Mouse (Mus musculus) layer of hippocampus, postnatal 36 days (tissue): ENCODE measurements at regions not wholly inside any gene's neighbourhood (a gene's known extent, or its start where the extent isn't known, plus 50 kb on each side); places are given as distances from the start of the nearest gene placed in this dataset.

Source experiments
- DNase-seq, 2 experiments: peaks; one replicate each; pipeline ENCODE4 v3.0.0; 2022

- no peak for DNase-seq
Observed at GRCm38 (mm10) chr10:45763160-45763955, 185.7 kb downstream of the Hace1 start.

DNA sequence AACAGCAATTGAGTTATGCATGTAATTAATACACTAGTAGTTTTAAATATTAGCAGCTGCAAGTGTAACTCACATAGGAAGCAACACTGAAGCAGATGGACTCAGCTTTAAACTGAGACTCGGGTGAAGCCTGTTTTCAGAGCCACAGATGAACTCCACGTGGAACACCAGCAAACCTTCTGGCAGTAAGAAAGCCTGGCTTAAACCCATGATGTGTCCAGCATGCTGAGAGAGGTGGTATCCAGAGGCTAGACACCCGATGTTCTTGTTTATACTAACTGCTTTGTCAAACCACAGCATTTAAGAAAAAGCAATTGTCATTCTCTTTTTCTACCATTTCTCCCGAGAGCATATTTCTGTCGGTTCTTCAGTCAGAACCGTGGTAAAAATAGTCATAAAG is 202.1 kb downstream of the Hace1 start:
- DNase-seq: no peak

- no peak for DNase-seq
Observed at GRCm38 (mm10) chr10:45783026-45783425, 205.4 kb downstream of the Hace1 start.

- no peak for DNase-seq
Observed at GRCm38 (mm10) chr10:45783461-45784149, 206.0 kb downstream of the Hace1 start.

DNA sequence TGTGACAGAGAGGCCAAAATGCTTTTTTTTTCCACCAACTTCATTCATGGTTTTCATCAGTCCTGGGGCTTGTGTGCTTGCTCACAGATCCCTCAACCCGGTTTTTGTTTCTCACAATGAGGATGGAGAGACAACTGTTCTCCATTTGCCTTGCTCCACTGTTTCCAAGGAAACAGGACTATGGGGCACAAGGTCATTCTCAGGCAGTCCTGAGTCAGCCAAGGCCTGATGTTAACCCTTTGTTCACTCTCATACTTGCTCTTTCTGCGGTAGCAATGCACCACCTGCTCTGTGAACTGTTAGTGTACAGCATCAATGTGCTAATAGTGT is 206.5 kb downstream of the Hace1 start:
- DNase-seq: no peak

- peak; percentile 38 to 60 for DNase-seq
Observed at GRCm38 (mm10) chr10:45784575-45784974, 206.9 kb downstream of the Hace1 start.

DNA sequence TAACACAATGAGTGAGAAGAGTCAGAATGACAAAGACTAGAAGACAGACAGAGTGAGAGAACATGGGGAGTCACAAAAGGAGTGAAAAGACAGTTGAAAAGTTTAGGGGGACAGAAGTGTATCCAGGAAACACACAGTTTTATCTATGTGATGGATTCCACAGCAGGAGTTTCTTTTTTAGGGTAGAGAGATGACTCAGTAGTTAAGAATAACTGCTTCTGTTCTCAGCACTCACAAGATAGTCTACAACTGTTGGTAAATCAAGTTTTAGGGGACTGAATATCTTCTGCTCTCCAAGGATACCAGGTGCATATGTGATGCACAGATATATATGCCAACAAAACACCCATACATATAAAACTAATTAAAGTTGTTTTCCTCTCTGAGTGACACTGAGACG is 210.7 kb downstream of the Hace1 start:
- no peak for DNase-seq

- DNase-seq: no peak
Observed at GRCm38 (mm10) chr10:45795582-45795981, 218.0 kb downstream of the Hace1 start.

DNA sequence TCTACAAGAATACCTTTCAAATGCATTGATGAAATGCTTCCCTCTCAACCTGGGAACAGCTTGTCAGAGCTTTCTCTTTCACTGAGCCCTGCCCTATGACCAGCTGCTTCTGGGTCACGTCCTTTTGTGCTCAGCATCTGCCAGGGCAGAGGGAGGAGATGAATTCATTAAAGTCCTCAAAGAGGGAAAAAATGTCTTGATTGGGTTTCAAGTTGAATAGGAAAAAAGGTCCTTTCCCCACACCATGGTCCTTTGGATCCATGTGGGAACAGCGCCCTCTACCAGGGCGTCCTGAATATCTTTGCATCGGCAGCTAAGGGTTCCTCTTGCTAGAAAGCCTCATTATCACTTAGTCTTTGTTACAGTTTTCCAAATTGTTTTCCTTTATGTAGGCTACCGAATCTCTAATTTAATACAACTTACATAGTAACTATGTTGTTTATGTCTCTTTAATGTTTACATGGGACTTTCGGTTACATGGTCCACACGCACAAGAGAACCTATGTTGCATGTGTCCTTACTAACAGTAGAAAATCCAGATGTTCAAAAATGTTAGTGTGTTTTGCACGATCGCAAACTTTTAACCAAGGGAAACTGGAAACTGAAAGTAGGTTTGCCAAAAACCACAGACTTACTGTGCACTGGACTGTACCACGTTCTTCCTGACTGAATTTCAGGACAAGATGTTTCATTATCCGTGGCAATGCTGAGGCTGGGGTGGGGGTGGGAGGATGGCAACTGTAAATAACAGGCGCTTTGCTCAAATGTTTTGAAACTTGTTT is 222.6 kb downstream of the Hace1 start:
- DNase-seq: peak in 1 of 2 experiments; percentile 35

GRCm38 (mm10) chr10:45801463-45801862 is 223.8 kb downstream of the Hace1 start:
- no peak for DNase-seq

GRCm38 (mm10) chr10:45806984-45807827 is 229.6 kb downstream of the Hace1 start:
- DNase-seq: peak; percentile 40 to 53

DNA sequence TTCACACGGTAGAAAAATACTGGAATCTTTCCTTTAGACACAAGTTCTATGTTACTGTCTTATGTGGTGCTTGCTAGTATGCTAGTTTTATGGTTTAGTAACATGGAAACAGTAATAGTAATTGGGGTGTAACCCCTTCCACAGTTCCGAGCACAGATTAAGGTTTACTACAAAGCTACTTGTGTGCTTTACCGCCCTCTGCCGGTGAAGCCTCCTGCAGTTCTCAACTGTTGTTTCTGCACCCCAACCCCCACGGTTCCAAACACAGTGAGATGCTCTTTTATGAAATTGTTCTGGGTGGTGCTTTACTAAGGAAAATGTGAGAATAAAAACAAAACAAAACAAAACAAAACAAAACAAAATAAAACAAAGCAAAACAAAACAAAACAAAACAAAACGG is 234.3 kb downstream of the Hace1 start:
- no peak for DNase-seq

DNA sequence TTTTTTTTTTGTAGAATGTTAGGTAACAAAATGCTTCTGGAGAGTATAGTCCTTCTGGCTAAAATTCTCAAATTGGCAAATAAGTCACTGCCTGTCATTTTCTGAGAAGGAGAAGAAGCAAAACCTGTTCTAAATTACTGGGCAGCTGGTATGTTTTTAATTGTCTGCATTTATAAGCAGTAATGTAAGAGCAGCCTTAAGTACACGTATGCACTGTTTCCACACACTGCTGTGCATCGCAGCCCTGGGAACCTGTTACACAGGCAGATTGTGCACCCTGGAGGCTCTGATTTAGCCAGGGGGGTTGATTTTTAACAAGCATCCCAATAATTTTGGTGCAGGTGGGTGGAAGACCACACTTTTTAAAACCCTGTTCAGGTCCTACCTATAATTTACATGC is 236.2 kb downstream of the Hace1 start:
- DNase-seq: no peak

DNA sequence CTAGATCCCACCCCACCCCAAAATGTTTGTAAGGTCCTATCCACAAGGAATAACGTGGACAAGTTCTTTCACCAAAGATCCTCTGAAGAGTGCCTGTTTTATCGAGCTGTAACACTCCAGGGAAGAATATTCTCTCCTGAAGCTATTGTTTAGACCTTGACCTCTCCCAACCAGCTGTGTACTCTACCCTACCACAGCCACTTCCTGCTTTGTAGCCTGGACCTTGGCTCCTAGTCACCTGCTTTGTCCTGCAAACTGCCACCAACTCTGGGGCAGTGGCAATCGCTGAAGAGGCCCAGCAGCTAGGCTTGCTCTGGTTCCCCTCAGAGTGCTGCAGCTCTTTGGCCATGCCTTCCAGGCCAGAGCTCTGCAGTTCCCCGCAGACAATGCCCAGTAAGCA is 239.1 kb downstream of the Hace1 start:
- DNase-seq: no peak

DNA sequence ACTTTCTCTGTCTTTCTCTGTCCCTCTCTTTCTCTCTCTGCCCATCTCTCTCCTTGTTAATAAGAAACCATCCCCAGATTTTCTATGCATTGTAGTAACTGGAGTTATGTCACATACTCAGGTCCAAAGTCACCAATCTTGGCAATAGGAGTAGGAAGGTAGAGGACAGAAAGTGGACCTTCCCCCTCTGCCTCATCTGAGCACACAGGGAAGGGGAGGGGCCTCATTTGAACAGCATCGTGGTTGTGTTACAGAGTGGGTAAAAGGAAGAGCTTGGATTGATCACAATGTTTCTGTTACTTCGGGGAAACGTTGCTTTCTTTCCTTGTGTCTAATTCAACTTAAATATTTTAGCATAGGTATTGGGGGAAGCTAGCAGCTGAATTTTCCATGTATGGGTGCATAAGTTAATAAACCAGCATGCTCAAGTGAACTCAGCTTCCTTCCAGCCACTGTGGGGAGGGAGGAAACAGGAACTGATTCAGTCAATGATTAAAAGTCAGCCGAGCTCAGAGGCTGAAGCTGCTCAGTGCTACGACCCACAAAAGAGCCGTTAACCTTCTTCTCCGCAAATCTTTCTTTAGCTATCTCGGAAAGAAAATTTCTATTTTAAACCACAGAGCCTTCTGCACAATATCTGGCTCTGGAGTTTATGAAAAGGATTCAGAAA is 243.5 kb downstream of the Hace1 start:
- DNase-seq: no peak

- no peak for DNase-seq
Observed at GRCm38 (mm10) chr10:45822251-45822650, 244.6 kb downstream of the Hace1 start.

DNA sequence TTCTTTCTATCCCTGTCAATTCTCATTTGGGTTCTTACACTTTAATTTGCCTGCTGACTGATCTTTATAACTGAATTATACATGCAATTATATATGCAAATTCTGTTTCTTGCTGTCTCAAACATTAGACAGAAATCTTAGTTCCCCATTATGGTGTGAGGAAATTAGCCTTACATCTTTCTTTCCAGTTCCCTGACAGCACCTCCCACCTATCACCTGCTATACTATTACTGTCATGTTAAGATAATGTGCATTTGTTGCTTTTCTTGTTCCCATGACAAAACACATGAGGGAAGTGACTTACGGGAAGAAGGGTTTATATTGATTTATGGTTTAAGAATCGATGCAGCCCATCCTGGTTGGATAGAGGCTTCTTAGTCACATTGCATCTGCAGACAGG is 246.0 kb downstream of the Hace1 start:
- DNase-seq: no peak

- DNase-seq: no peak
Observed at GRCm38 (mm10) chr10:45848654-45849053, 271.0 kb downstream of the Hace1 start.

DNA sequence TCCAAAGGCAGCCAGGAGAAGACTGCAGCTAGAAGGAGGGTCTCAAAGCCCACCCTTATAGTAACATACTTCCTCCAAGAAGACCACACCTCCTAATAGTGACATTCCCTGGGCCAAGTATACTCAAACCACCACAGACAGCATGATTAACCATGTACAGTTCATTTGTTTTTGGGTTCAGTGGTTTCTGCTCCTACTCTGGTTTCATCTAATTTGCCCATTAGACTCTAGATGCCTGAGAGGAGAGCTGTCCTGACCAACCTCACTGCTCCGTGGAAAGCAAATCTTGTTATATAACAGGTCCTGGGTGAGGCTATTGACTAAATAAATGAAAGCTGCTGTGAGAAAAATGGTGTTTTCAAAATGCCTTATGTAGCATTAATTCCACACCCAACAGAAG is 272.2 kb downstream of the Hace1 start:
- DNase-seq: no peak

DNA sequence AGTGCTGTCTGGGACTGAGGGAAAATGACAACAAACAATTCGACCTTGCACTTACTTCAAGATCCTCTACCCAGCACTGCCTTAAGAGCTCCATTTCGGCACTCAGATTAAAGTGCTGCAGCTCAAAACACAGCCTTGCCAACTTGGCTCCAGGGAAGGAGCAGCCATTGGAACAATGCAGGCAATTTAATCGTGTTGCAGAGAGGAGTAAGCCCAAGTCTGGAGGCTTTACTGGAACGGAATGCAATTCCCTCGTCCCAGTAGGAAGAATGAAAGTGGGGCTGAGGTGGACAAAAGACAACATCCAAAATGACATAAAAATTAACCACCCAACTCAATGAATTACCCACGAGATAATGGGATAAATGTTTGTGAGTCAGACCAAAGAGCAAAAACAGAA is 273.0 kb downstream of the Hace1 start:
- DNase-seq: no peak

- no peak for DNase-seq
Observed at GRCm38 (mm10) chr10:45852688-45853087, 275.1 kb downstream of the Hace1 start.

- no peak for DNase-seq
Observed at GRCm38 (mm10) chr10:45855514-45855913, 277.9 kb downstream of the Hace1 start.
